30 mouse cellular contexts compared by ENCODE assay signal in genomic region chr10:13102360-13102759, GRCm38 (mm10). TPM values are rescaled to one million over a fixed set of nuclear protein-coding genes. Genes with fewer than 3 reads are reported as not detected.
A peak's percentile ranks its signal among the peaks of the same experiment; 100 is the strongest.
DNase-seq lines count a peak whose midpoint lies in the region; ATAC-seq lines count a peak whose summit lies in the region.
"Had no signal": no experiment of that assay in that cellular context is flagged by ENCODE, and none has a peak within 500 bp of the region (broad histone marks: within the 10 kb centered on the region; RNA-seq: fewer than 3 reads in every experiment).

No protein-coding gene starts in this region.

- peak; percentile 37 for DNase-seq in intestine, embryonic 14.5 days (ENCODE audit: low spot score)
- peak; percentile 63 for DNase-seq in R1 (ENCODE audit: low read depth, low spot score)
- DNase-seq in left cerebral cortex, postnatal 14 days (ENCODE audit: low spot score in 2 of 2): no peak
- DNase-seq in neural tube, embryonic 10.5 days (ENCODE audit: extremely low spot score, low spot score): no peak
- DNase-seq: adrenal gland, adult 8-10 months; adrenal gland, postnatal 25 days; cerebellum, adult 11-12 months; cerebellum, adult 8-10 months; cerebellum, postnatal 10 days; cerebellum, postnatal 36 days; embryo, embryonic 11 days; forebrain, postnatal 0 days; gastrocnemius, adult 2 months; gastrocnemius, postnatal 36 days; heart, postnatal 36 days had no signal

- intact Hi-C loops in left cerebral cortex, postnatal 14 days (cut with DNase I): no loop called here

- ATAC-seq in intestine, embryonic 14.5 days (replicated peaks; ENCODE audit: low FRiP score, low TSS enrichment, low read depth): no peak
- ATAC-seq in intestine, embryonic 16.5 days: no peak
- no peak for ATAC-seq in stomach, embryonic 16.5 days (ENCODE audit: insufficient read depth, low FRiP score)
- ATAC-seq: activated CD4-positive, CD25-positive, alpha-beta regulatory T cell, adult 4 months; CD4-positive, CD25-positive, alpha-beta regulatory T cell, adult 4 months; forebrain, embryonic 13.5 days; forebrain, postnatal 0 days; hindbrain, embryonic 16.5 days; intestine, postnatal 0 days; Patski had no signal

- H3K4me1 ChIP-seq in intestine, embryonic 14.5 days (replicated peaks; ENCODE audit: control insufficient read depth, insufficient read depth, low read length): peaks cover 9% of the 10 kb centered on the region
- peaks cover 16% of the 10 kb centered on the region for H3K4me1 ChIP-seq in intestine, embryonic 16.5 days (ENCODE audit: control insufficient read depth, insufficient read depth, low read length)
- H3K4me1 ChIP-seq in stomach, embryonic 16.5 days (ENCODE audit: control insufficient read depth, insufficient read depth, low read length): peaks cover 31% of the 10 kb centered on the region
- H3K4me1 ChIP-seq: hindbrain, embryonic 13.5 days had no signal

- no peak overlapping the region for H3K4me2 ChIP-seq in intestine, embryonic 14.5 days (ENCODE audit: low read length)
- no peak overlapping the region for H3K4me2 ChIP-seq in intestine, embryonic 16.5 days (ENCODE audit: low read depth, low read length)
- no peak overlapping the region for H3K4me2 ChIP-seq in stomach, embryonic 16.5 days (ENCODE audit: low read depth, low read length)
- H3K4me2 ChIP-seq: embryonic facial prominence, embryonic 13.5 days; forebrain, embryonic 13.5 days; heart, embryonic 11.5 days; hindbrain, embryonic 13.5 days had no signal

- no peak overlapping the region for H3K9ac ChIP-seq in intestine, embryonic 14.5 days (ENCODE audit: low read length)
- H3K9ac ChIP-seq in intestine, embryonic 16.5 days (ENCODE audit: low read depth, low read length): no peak overlapping the region
- no peak overlapping the region for H3K9ac ChIP-seq in stomach, embryonic 16.5 days (ENCODE audit: low read length)
- H3K9ac ChIP-seq: embryonic facial prominence, embryonic 13.5 days; forebrain, embryonic 13.5 days; forebrain, postnatal 0 days; hindbrain, embryonic 13.5 days had no signal

- no peaks in the 10 kb centered on the region; the same call in 1 of the 2 replicates for H3K36me3 ChIP-seq in intestine, embryonic 14.5 days (ENCODE audit: control insufficient read depth, insufficient read depth, low read length)
- no peaks in the 10 kb centered on the region for H3K36me3 ChIP-seq in intestine, embryonic 16.5 days (ENCODE audit: control insufficient read depth, insufficient read depth, low read length)
- no peaks in the 10 kb centered on the region for H3K36me3 ChIP-seq in stomach, embryonic 16.5 days (ENCODE audit: control insufficient read depth, insufficient read depth, low read length)
- H3K36me3 ChIP-seq: embryonic facial prominence, embryonic 10.5 days; embryonic facial prominence, embryonic 13.5 days; G1E; hindbrain, embryonic 10.5 days; hindbrain, embryonic 13.5 days had no signal

- WGBS in intestine, embryonic 14.5 days: 56% methylated on average over 4 of the region's 4 CpGs
- WGBS in intestine, embryonic 16.5 days: 64% methylated on average over 4 of the region's 4 CpGs
- WGBS in stomach, embryonic 16.5 days: 57% methylated on average over 4 of the region's 4 CpGs

- no peaks in the 10 kb centered on the region for H3K27me3 ChIP-seq in intestine, embryonic 14.5 days (replicated peaks; ENCODE audit: control insufficient read depth, insufficient read depth, low read length)
- no peaks in the 10 kb centered on the region for H3K27me3 ChIP-seq in intestine, embryonic 16.5 days (replicated peaks; ENCODE audit: control insufficient read depth, insufficient read depth, low read length)
- no peaks in the 10 kb centered on the region for H3K27me3 ChIP-seq in stomach, embryonic 16.5 days (ENCODE audit: control insufficient read depth, insufficient read depth, low read length)
- H3K27me3 ChIP-seq: embryonic facial prominence, embryonic 13.5 days; forebrain, embryonic 13.5 days; hindbrain, embryonic 13.5 days; Patski had no signal

- H3K4me3 ChIP-seq in intestine, embryonic 14.5 days (ENCODE audit: low read depth, low read length): no peak overlapping the region
- no peak overlapping the region for H3K4me3 ChIP-seq in intestine, embryonic 16.5 days (ENCODE audit: low read length)
- H3K4me3 ChIP-seq in stomach, embryonic 16.5 days (replicated peaks; ENCODE audit: low read length): no peak overlapping the region
- H3K4me3 ChIP-seq: embryonic facial prominence, embryonic 10.5 days; embryonic facial prominence, embryonic 13.5 days; erythroblast, embryonic 14.5 days; forebrain, embryonic 13.5 days; gastrocnemius, adult 2 months; hindbrain, embryonic 10.5 days; hindbrain, embryonic 13.5 days had no signal

- H3K27ac ChIP-seq in intestine, embryonic 14.5 days (ENCODE audit: low read depth): no peak overlapping the region
- H3K27ac ChIP-seq in intestine, embryonic 16.5 days (ENCODE audit: low read length): no peak overlapping the region
- H3K27ac ChIP-seq in stomach, embryonic 16.5 days (ENCODE audit: low read length): peak overlapping the region; percentile 29; the same call in 1 of the 2 replicates
- H3K27ac ChIP-seq: embryonic facial prominence, embryonic 10.5 days; embryonic facial prominence, embryonic 13.5 days; forebrain, embryonic 13.5 days; gastrocnemius, adult 2 months; hindbrain, embryonic 10.5 days; hindbrain, embryonic 13.5 days had no signal

- H3K9me3 ChIP-seq in intestine, embryonic 14.5 days (ENCODE audit: control insufficient read depth, low read length): no peaks in the 10 kb centered on the region
- no peaks in the 10 kb centered on the region for H3K9me3 ChIP-seq in intestine, embryonic 16.5 days (ENCODE audit: control insufficient read depth, low read length)
- no peaks in the 10 kb centered on the region for H3K9me3 ChIP-seq in stomach, embryonic 16.5 days (replicated peaks; ENCODE audit: control insufficient read depth, low read length)
- H3K9me3 ChIP-seq: embryonic facial prominence, embryonic 10.5 days; embryonic facial prominence, embryonic 13.5 days; forebrain, embryonic 13.5 days; G1E; hindbrain, embryonic 10.5 days; hindbrain, embryonic 13.5 days had no signal

RNA-seq across cellular contexts. Expression of gene Plagl1, which starts 42.1 kb away (rescaled TPM):
- polyA plus RNA-seq in intestine, embryonic 14.5 days (2014; fragmentation: Nextera tagmentation; extraction: Ambion mirVana): 266 and 288 TPM in 2 replicates
- 113 and 119 TPM in 2 replicates for polyA plus RNA-seq in intestine, embryonic 16.5 days (2015; fragmentation: Nextera tagmentation; extraction: Ambion mirVana)
- polyA plus RNA-seq in stomach, embryonic 16.5 days (2015; fragmentation: Nextera tagmentation; extraction: Ambion mirVana): 259 and 283 TPM in 2 replicates
- total RNA-seq in left cerebral cortex, postnatal 14 days (2021): 10 to 100 TPM; 14.6 to 25.2 TPM

Comparison
In these comparisons a context has a peak if more than half of its experiments do, and no peak if none do; other contexts are left out.
1. DNase-seq: peak in intestine, embryonic 14.5 days (single experiment) and R1 (single experiment); none in left cerebral cortex, postnatal 14 days (0 of 2) and neural tube, embryonic 10.5 days (single experiment).